Comparison of ENCODE assay signal across 8 mouse cellular contexts in the genomic region with DNA sequence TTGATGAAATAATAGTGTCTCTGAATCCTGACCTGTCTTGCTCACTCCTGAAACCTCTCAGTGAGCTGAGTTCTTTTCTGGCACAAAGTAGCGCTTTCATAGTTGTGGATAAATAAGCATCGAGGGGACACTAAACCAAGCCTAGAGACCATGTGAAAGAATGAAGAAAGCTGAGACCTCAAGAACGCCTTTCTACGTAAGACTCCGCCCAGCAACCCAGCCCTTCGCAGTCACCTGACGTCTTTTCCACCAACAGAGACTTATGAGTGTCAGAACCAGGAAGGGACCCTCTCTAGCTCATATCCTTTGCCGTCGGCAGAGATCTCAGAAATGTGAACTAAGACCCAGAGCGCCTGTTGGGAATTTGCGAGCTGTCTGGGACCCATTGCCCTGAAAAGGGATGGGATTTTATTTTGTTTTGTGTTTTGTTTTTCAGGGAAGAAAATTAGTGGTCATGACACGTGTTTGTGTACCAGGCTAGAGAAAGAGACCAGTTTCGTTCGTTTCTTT. TPM values are rescaled to one million over a fixed set of nuclear protein-coding genes. Genes with fewer than 3 reads are reported as not detected.
DNase-seq lines count a peak whose midpoint lies in the region; ATAC-seq lines count a peak whose summit lies in the region.

No protein-coding gene starts in this region.

- H3K36me3 ChIP-seq in forebrain, embryonic 10.5 days (replicated peaks), result no peaks in the 10 kb centered on the region
- H3K36me3 ChIP-seq in heart, embryonic 16.5 days (ENCODE audit: control insufficient read depth, insufficient read depth), result no peaks in the 10 kb centered on the region
- no peaks in the 10 kb centered on the region for H3K36me3 ChIP-seq in neural tube, embryonic 14.5 days (ENCODE audit: control insufficient read depth, insufficient read depth, low read length)

- H3K27me3 ChIP-seq in forebrain, embryonic 10.5 days (ENCODE audit: poor library complexity, severe bottlenecking), result peaks cover 44% of the 10 kb centered on the region
- H3K27me3 ChIP-seq in heart, embryonic 16.5 days (ENCODE audit: control insufficient read depth, insufficient read depth, low read length), result no peaks in the 10 kb centered on the region
- H3K27me3 ChIP-seq in neural tube, embryonic 14.5 days (ENCODE audit: control insufficient read depth, insufficient read depth, low read length), result peaks cover 5% of the 10 kb centered on the region; the same call in 1 of the 2 replicates

- H3K4me2 ChIP-seq in heart, embryonic 16.5 days (ENCODE audit: low read depth, low read length), result peak overlapping the region; percentile 75
- H3K4me2 ChIP-seq in neural tube, embryonic 14.5 days (ENCODE audit: low read depth, low read length), result peak overlapping the region; percentile 50

- H3K4me1 ChIP-seq in forebrain, embryonic 10.5 days, result peaks cover 32% of the 10 kb centered on the region
- peaks cover 7% of the 10 kb centered on the region; the same call in 1 of the 2 replicates for H3K4me1 ChIP-seq in heart, embryonic 16.5 days (ENCODE audit: control insufficient read depth, insufficient read depth, low read length)
- H3K4me1 ChIP-seq in neural tube, embryonic 14.5 days (ENCODE audit: control insufficient read depth, insufficient read depth, low read length), result 0 out of 2 replicates have a peak, but pooled peaks cover 6% of the 10 kb centered on the region

- peak; percentile 79 for ATAC-seq in heart, embryonic 16.5 days (replicated peaks; ENCODE audit: extremely low read depth, insufficient read depth, low FRiP score)
- ATAC-seq in neural tube, embryonic 14.5 days (ENCODE audit: low read depth), result peak; percentile 89

- H3K9me3 ChIP-seq in forebrain, embryonic 10.5 days, result no peaks in the 10 kb centered on the region
- H3K9me3 ChIP-seq in heart, embryonic 16.5 days (replicated peaks; ENCODE audit: control insufficient read depth, low read length), result no peaks in the 10 kb centered on the region
- no peaks in the 10 kb centered on the region for H3K9me3 ChIP-seq in neural tube, embryonic 14.5 days (ENCODE audit: control insufficient read depth, low read length)

- whole genome bisulfite sequencing in forebrain, embryonic 10.5 days, result 16% methylated on average over 14 of the region's 14 CpGs
- 15% methylated on average over 14 of the region's 14 CpGs for WGBS in heart, embryonic 16.5 days
- WGBS in neural tube, embryonic 14.5 days, result 11% methylated on average over 14 of the region's 14 CpGs

- H3K27ac ChIP-seq in forebrain, embryonic 10.5 days, result peak overlapping the region; percentile 67
- peak overlapping the region; percentile 82 for H3K27ac ChIP-seq in heart, embryonic 16.5 days (ENCODE audit: low read length)
- peak overlapping the region; percentile 55; the same call in 1 of the 2 replicates for H3K27ac ChIP-seq in neural tube, embryonic 14.5 days (ENCODE audit: low read depth, low read length)

- H3K4me3 ChIP-seq in forebrain, embryonic 10.5 days, result peak overlapping the region; percentile 61
- H3K4me3 ChIP-seq in heart, embryonic 16.5 days (ENCODE audit: low read length), result peak overlapping the region; percentile 81
- H3K4me3 ChIP-seq in neural tube, embryonic 14.5 days (ENCODE audit: low read depth, low read length), result peak overlapping the region; percentile 51

- DNase-seq in ES-CJ7 (ENCODE audit: low read depth, low spot score), result peak; percentile 69
- DNase-seq in c-Kit-positive CD71-negative TER-119-negative erythroid progenitor cells, embryonic 14.5 days (ENCODE audit: low read depth), result peak; percentile 80
- DNase-seq in forebrain, embryonic 10.5 days (ENCODE audit: extremely low spot score, low spot score), result peak; percentile 73
- DNase-seq in kidney, postnatal 25 days, result peak; percentile 75 to 84
- peak; percentile 83 to 85 for DNase-seq in lung, adult 18-20 months
- peak; percentile 61 for DNase-seq in testis, postnatal 14 days (ENCODE audit: low spot score)

- peak overlapping the region; percentile 70 for H3K9ac ChIP-seq in heart, embryonic 16.5 days (ENCODE audit: low read length)
- H3K9ac ChIP-seq in neural tube, embryonic 14.5 days (replicated peaks; ENCODE audit: low read depth, low read length), result peak overlapping the region; percentile 37; the same call in 1 of the 2 replicates

RNA-seq across cellular contexts. Expression of a gene that starts 7.7 kb away (rescaled TPM):
- polyA plus RNA-seq in forebrain, embryonic 10.5 days (2016; fragmentation: Nextera tagmentation; extraction: Ambion mirVana), result 27.5 and 30.1 TPM in 2 replicates
- 35.8 and 42.5 TPM in 2 replicates for polyA plus RNA-seq in heart, embryonic 16.5 days (2015; fragmentation: Nextera tagmentation; extraction: Ambion mirVana)
- polyA plus RNA-seq in neural tube, embryonic 14.5 days (2014; fragmentation: Nextera tagmentation; extraction: Ambion mirVana), result 11.6 and 16.9 TPM in 2 replicates

RNA-seq across cellular contexts. Expression of a gene that starts 22.8 kb away (rescaled TPM):
- not detected in 2 replicates for polyA plus RNA-seq in forebrain, embryonic 10.5 days (2016; fragmentation: Nextera tagmentation; extraction: Ambion mirVana)
- polyA plus RNA-seq in heart, embryonic 16.5 days (2015; fragmentation: Nextera tagmentation; extraction: Ambion mirVana), result not detected in 2 replicates
- polyA plus RNA-seq in neural tube, embryonic 14.5 days (2014; fragmentation: Nextera tagmentation; extraction: Ambion mirVana), result not detected in 2 replicates

Comparison
In these comparisons a context has a peak if more than half of its experiments do, and no peak if none do; other contexts are left out.
1. Peak in every context shown above with its lines: DNase-seq, ATAC-seq, H3K4me3 ChIP-seq and H3K27ac ChIP-seq.